ENCODE assay signal across 10 mouse cellular contexts in genomic region chr8:120226700-120227577, GRCm38 (mm10). TPM values are rescaled to one million over a fixed set of nuclear protein-coding genes. Genes with fewer than 3 reads are reported as not detected.
DNase-seq lines count a peak whose midpoint lies in the region; ATAC-seq and TF ChIP-seq lines count a peak whose summit lies in the region.
"Had no signal": no experiment of that assay in that cellular context is flagged by ENCODE, and none has a peak within 500 bp of the region (broad histone marks: within the 10 kb centered on the region; RNA-seq: fewer than 3 reads in every experiment).

No protein-coding gene starts in this region.

- H3K4me1 ChIP-seq in intestine, embryonic 14.5 days (replicated peaks; ENCODE audit: control insufficient read depth, insufficient read depth, low read length), result peaks cover 70% of the 10 kb centered on the region
- H3K4me1 ChIP-seq in intestine, postnatal 0 days (replicated peaks; ENCODE audit: control insufficient read depth, insufficient read depth, low read length), result no peaks in the 10 kb centered on the region
- peaks cover 0 to 6% of the 10 kb centered on the region in 2 experiments; a peak in 2 of 4 replicates for H3K4me1 ChIP-seq in MEL (ENCODE audit: control insufficient read depth in 1 of 2, insufficient read depth in 2 of 2, low read length in 2 of 2)
- H3K4me1 ChIP-seq in hindbrain, embryonic 13.5 days (replicated peaks), result peaks cover 77% of the 10 kb centered on the region

- ATAC-seq in intestine, embryonic 14.5 days (replicated peaks; ENCODE audit: low FRiP score, low TSS enrichment, low read depth), result no peak
- no peak for ATAC-seq in intestine, postnatal 0 days
- ATAC-seq in hindbrain, embryonic 13.5 days (ENCODE audit: low FRiP score), result no peak

- no peak overlapping the region for H3K4me3 ChIP-seq in intestine, embryonic 14.5 days (ENCODE audit: low read depth, low read length)
- no peak overlapping the region for H3K4me3 ChIP-seq in intestine, postnatal 0 days (ENCODE audit: low read depth, low read length)
- H3K4me3 ChIP-seq in MEL (ENCODE audit: control insufficient read depth in 1 of 2, insufficient read depth in 1 of 2, low read depth in 2 of 2, low read length in 2 of 2), result no peak overlapping the region
- H3K4me3 ChIP-seq in hindbrain, embryonic 13.5 days, result no peak overlapping the region
- H3K4me3 ChIP-seq in myocyte, result peak overlapping the region; percentile 40

- H3K79me2 ChIP-seq in MEL (ENCODE audit: control insufficient read depth, insufficient read depth, low read length, poor library complexity), result no peaks in the 10 kb centered on the region
- peaks cover 13% of the 10 kb centered on the region for H3K79me2 ChIP-seq in myocyte (ENCODE audit: control insufficient read depth, insufficient read depth)

- no peak for TF ChIP-seq POLR2A in MEL (IDR thresholded peaks at IDR 0.05; ENCODE audit: control insufficient read depth in 1 of 2, insufficient read depth in 1 of 2, low read depth in 1 of 2, low read length in 2 of 2, poor library complexity in 1 of 2)
- no peak for TF ChIP-seq POLR2A in myocyte (IDR thresholded peaks at IDR 0.05; ENCODE audit: insufficient read length, low read depth)

- H3K27me3 ChIP-seq in intestine, embryonic 14.5 days (replicated peaks; ENCODE audit: control insufficient read depth, insufficient read depth, low read length), result no peaks in the 10 kb centered on the region
- peaks cover 26% of the 10 kb centered on the region for H3K27me3 ChIP-seq in intestine, postnatal 0 days (replicated peaks; ENCODE audit: control insufficient read depth, insufficient read depth, low read length)
- peaks cover 5 to 6% of the 10 kb centered on the region in 2 experiments for H3K27me3 ChIP-seq in MEL (ENCODE audit: control insufficient read depth in 1 of 2, insufficient read depth in 2 of 2, low read length in 2 of 2)
- peaks cover 19% of the 10 kb centered on the region for H3K27me3 ChIP-seq in hindbrain, embryonic 13.5 days
- no peaks in the 10 kb centered on the region for H3K27me3 ChIP-seq in myocyte (ENCODE audit: control insufficient read depth, insufficient read depth, insufficient read length)

- no peak for DNase-seq in intestine, embryonic 14.5 days (ENCODE audit: low spot score)
- DNase-seq in MEL (ENCODE audit: low read depth, low spot score), result no peak
- DNase-seq in layer of hippocampus, adult 18-20 months (ENCODE audit: low spot score in 2 of 2), result no peak
- DNase-seq in left cerebral cortex, adult 9 months (ENCODE audit: low spot score in 2 of 2), result no peak
- no peak for DNase-seq in cerebellum, postnatal 36 days

- no peaks in the 10 kb centered on the region for H3K9me3 ChIP-seq in intestine, embryonic 14.5 days (ENCODE audit: control insufficient read depth, low read length)
- no peaks in the 10 kb centered on the region for H3K9me3 ChIP-seq in intestine, postnatal 0 days (ENCODE audit: control insufficient read depth)
- no peaks in the 10 kb centered on the region for H3K9me3 ChIP-seq in MEL (replicated peaks; ENCODE audit: insufficient read depth, low read length)
- H3K9me3 ChIP-seq in hindbrain, embryonic 13.5 days, result no peaks in the 10 kb centered on the region

- H3K36me3 ChIP-seq in intestine, embryonic 14.5 days (ENCODE audit: control insufficient read depth, insufficient read depth, low read length), result no peaks in the 10 kb centered on the region
- no peaks in the 10 kb centered on the region for H3K36me3 ChIP-seq in intestine, postnatal 0 days (ENCODE audit: control insufficient read depth, insufficient read depth)
- H3K36me3 ChIP-seq in MEL (ENCODE audit: control insufficient read depth in 1 of 2, insufficient read depth in 2 of 2, low read length in 2 of 2) (no peaks in the 10 kb centered on the region), myocyte (ENCODE audit: control insufficient read depth, insufficient read depth) (no peaks in the 10 kb centered on the region)
- no peaks in the 10 kb centered on the region for H3K36me3 ChIP-seq in hindbrain, embryonic 13.5 days

- no peak for TF ChIP-seq CTCF in intestine, postnatal 0 days (IDR thresholded peaks at IDR 0.05; ENCODE audit: low read depth)
- TF ChIP-seq CTCF in MEL (IDR thresholded peaks at IDR 0.05 in 2 of 3, conservative IDR thresholded peaks at IDR 0.05 in 1 of 3; ENCODE audit: control insufficient read depth in 1 of 3, insufficient read depth in 1 of 3, low read depth in 2 of 3, low read length in 3 of 3, poor library complexity in 1 of 3, severe bottlenecking in 1 of 3), result no peak

- no peak overlapping the region for H3ac ChIP-seq in myocyte (ENCODE audit: control insufficient read depth, insufficient read length)

- TF ChIP-seq EP300 in MEL (IDR thresholded peaks at IDR 0.05; ENCODE audit: low read depth in 1 of 2, low read length in 2 of 2), result no peak

- peak overlapping the region; percentile 78 for H3K4me2 ChIP-seq in intestine, embryonic 14.5 days (ENCODE audit: low read length)
- no peak overlapping the region for H3K4me2 ChIP-seq in intestine, postnatal 0 days (replicated peaks; ENCODE audit: low read depth)
- H3K4me2 ChIP-seq in hindbrain, embryonic 13.5 days, result peak overlapping the region; percentile 90
- H3K4me2 ChIP-seq in myocyte (ENCODE audit: low read depth), result peak overlapping the region; percentile 94

- WGBS in intestine, embryonic 14.5 days, result 38% methylated on average over 5 of the region's 5 CpGs
- WGBS in intestine, postnatal 0 days, result 49% methylated on average over 5 of the region's 5 CpGs
- whole genome bisulfite sequencing in hindbrain, embryonic 13.5 days, result 48% methylated on average over 5 of the region's 5 CpGs

- no peak overlapping the region for H3K9ac ChIP-seq in intestine, embryonic 14.5 days (ENCODE audit: low read length)
- no peak overlapping the region for H3K9ac ChIP-seq in intestine, postnatal 0 days (ENCODE audit: low read depth, low read length)
- H3K9ac ChIP-seq in MEL (ENCODE audit: control insufficient read depth, low read depth, low read length, poor library complexity, severe bottlenecking), result no peak overlapping the region
- no peak overlapping the region for H3K9ac ChIP-seq in hindbrain, embryonic 13.5 days

- TF ChIP-seq RAD21 in MEL (IDR thresholded peaks at IDR 0.05; ENCODE audit: low read depth, low read length), result no peak

- H3K27ac ChIP-seq in intestine, embryonic 14.5 days (ENCODE audit: low read depth), result 0 out of 2 replicates have a peak overlapping the region, but pooled peaks have one; percentile 22
- H3K27ac ChIP-seq in intestine, postnatal 0 days (ENCODE audit: low read depth, low read length), result no peak overlapping the region
- no peak overlapping the region for H3K27ac ChIP-seq in MEL (ENCODE audit: control insufficient read depth, low read depth, low read length)
- peak overlapping the region; percentile 40 for H3K27ac ChIP-seq in hindbrain, embryonic 13.5 days

TF ChIP-seq in MEL, 35 proteins besides CTCF, POLR2A, EP300 and RAD21:
- no peak for TF ChIP-seq JUND (IDR thresholded peaks at IDR 0.05; ENCODE audit: low read depth, low read length)
- no peak for TF ChIP-seq NELFE (IDR thresholded peaks at IDR 0.05; ENCODE audit: low read depth, low read length)
- peak; percentile 33; the same call in 1 of the 2 replicates for TF ChIP-seq MAFK (IDR thresholded peaks at IDR 0.05; ENCODE audit: borderline replicate concordance, low read depth, low read length)

TF ChIP-seq in myocyte, 11 proteins besides CTCF, POLR2A, EP300 and RAD21:
- no peak for TF ChIP-seq TCF3 (IDR thresholded peaks at IDR 0.05; ENCODE audit: insufficient read length, low read depth)
- TF ChIP-seq MYOD1 (IDR thresholded peaks at IDR 0.05; ENCODE audit: control insufficient read depth in 1 of 3, insufficient read length in 2 of 3, low read depth in 2 of 3), result peak; percentile 10 to 48 (median 37)
- peak in 2 of 3 experiments; percentile 37 to 40 for TF ChIP-seq MYOG (IDR thresholded peaks at IDR 0.05; ENCODE audit: control insufficient read depth in 1 of 3, insufficient read depth in 1 of 3, insufficient read length in 2 of 3, low read depth in 2 of 3)

RNA-seq across cellular contexts. Expression of gene Gse1, which starts 1.3 kb away (rescaled TPM):
- 13.3 and 16.7 TPM in 2 replicates for polyA plus RNA-seq in intestine, embryonic 14.5 days (2014; fragmentation: Nextera tagmentation; extraction: Ambion mirVana)
- 6.4 and 7.8 TPM in 2 replicates for polyA plus RNA-seq in intestine, postnatal 0 days (2015; fragmentation: Nextera tagmentation; extraction: Ambion mirVana)
- total RNA-seq in MEL (2012; rRNA removed), result 23.1 and 23.6 TPM in 2 replicates
- polyA plus RNA-seq in MEL (2012; ENCODE audit: insufficient read depth in 1 of 2, insufficient read length in 2 of 2, low read depth in 1 of 2, low replicate concordance in 2 of 2, missing spikeins in 1 of 2) (100 to 1,000 TPM in 1 of 2 experiments, 10 to 100 TPM in 1; 66.9 to 128 TPM), myocyte (2012; fragmentation: generic; extraction: Trizol) (14.7 TPM)
- polyA plus RNA-seq in hindbrain, embryonic 13.5 days (2015; fragmentation: Nextera tagmentation; extraction: Ambion mirVana), result 21.3 and 22.1 TPM in 2 replicates
- 100 to 1,000 TPM; 142 to 146 TPM for total RNA-seq in layer of hippocampus, adult 18-20 months (2021)

RNA-seq across cellular contexts. Expression of gene Fam92b, which starts 49.7 kb away (rescaled TPM):
- polyA plus RNA-seq in intestine, embryonic 14.5 days (2014; fragmentation: Nextera tagmentation; extraction: Ambion mirVana), result 1.5 and 1.6 TPM in 2 replicates
- polyA plus RNA-seq in intestine, postnatal 0 days (2015; fragmentation: Nextera tagmentation; extraction: Ambion mirVana), result 0.29 TPM in 1 of 2 replicates, not detected in the other
- not detected in 2 replicates for total RNA-seq in MEL (2012; rRNA removed)
- polyA plus RNA-seq in MEL (2012; ENCODE audit: insufficient read depth in 1 of 2, insufficient read length in 2 of 2, low read depth in 1 of 2, low replicate concordance in 2 of 2, missing spikeins in 1 of 2) (not detected), myocyte (2012; fragmentation: generic; extraction: Trizol) (not detected)
- 2.2 and 2.6 TPM in 2 replicates for polyA plus RNA-seq in hindbrain, embryonic 13.5 days (2015; fragmentation: Nextera tagmentation; extraction: Ambion mirVana)
- under 1 TPM; 0.45 to 0.58 TPM for total RNA-seq in layer of hippocampus, adult 18-20 months (2021)
- total RNA-seq: liver, adult 2 months had no signal
- polyA plus RNA-seq: heart, postnatal 0 days; liver, adult 2 months had no signal

Comparison
In these comparisons a context has a peak if more than half of its experiments do, and no peak if none do; other contexts are left out.
1. H3K27ac ChIP-seq: peak in intestine, embryonic 14.5 days (single experiment) and hindbrain, embryonic 13.5 days (single experiment); none in intestine, postnatal 0 days (single experiment) and MEL (single experiment).